Mouse (Mus musculus): ENCODE data around the gene Add1. TPM values are rescaled to one million over a fixed set of nuclear protein-coding genes. Genes with fewer than 3 reads are reported as not detected.
"Not testable (repeated sequence)": the region's sequence is repeated elsewhere in the genome, so short reads cannot be mapped to it uniquely, and the experiment has no call there.

The Add1 gene
- polyA plus RNA-seq, 1 experiment from 2014 or later: 147 TPM

DNA sequence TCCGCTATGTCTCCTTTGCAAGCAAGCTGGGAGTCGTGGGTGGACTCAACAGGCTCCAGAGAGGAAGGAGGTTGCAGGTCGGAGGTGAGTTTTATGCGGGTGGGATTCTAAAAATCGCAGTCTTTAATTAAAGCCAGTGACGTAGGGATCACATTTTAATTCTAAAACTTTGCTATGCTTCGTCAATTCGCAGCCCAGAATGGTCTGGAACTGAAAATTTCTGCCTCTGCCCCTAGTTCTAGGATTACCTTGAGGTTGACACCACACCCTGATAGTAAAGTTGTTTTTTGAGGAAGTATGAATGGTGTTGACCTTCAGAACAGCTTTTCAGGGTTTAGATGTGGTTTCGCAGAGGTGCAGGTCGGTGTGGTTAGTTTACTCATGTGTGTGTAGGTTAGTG lies 1.3 kb downstream of the Add1 start:
- H3K79me2 ChIP-seq (ENCODE audit: inconsistent target): peaks cover 58% of the 10 kb centered on the region
- peak overlapping the region; percentile 47; the same call in 1 of the 2 replicates for H3K27ac ChIP-seq

DNA sequence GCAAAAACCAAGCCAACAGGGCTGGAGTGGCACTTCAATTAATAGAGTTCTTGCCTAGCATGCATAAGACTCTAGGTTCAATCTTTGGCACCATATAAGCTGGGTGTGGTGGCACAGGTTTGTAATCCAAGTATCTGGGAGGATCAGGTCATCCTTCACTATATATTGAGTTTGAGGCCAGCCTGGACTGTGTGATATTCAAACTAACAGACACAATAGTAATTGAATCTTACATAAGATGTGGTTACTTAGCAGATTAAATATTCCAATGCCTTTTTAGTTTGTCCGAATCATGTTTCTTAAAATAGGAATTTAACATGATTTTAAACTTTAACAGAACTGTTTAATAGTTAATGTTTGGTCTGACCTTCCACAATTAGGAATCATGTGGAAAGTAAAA lies 2.8 kb downstream of the Add1 start:
- Histone ChIP-seq H3K36me3 (ENCODE audit: inconsistent target) (no peaks in the 10 kb centered on the region), H3K4me3 (ENCODE audit: inconsistent target) (no peak overlapping the region), H3K79me2 (ENCODE audit: inconsistent target) (peaks cover 74% of the 10 kb centered on the region), H3K27ac (no peak overlapping the region)
- 100% methylated on average over 1 of the region's 1 CpGs for WGBS (ENCODE audit: missing documents)

More for the DNA sequence above, 1.3 kb downstream of the Add1 start:
- WGBS (ENCODE audit: missing documents): 20% methylated on average over 10 of the region's 10 CpGs
- no peaks in the 10 kb centered on the region for H3K36me3 ChIP-seq (ENCODE audit: inconsistent target)
- peak overlapping the region; percentile 78 for H3K4me3 ChIP-seq (ENCODE audit: inconsistent target)

DNA sequence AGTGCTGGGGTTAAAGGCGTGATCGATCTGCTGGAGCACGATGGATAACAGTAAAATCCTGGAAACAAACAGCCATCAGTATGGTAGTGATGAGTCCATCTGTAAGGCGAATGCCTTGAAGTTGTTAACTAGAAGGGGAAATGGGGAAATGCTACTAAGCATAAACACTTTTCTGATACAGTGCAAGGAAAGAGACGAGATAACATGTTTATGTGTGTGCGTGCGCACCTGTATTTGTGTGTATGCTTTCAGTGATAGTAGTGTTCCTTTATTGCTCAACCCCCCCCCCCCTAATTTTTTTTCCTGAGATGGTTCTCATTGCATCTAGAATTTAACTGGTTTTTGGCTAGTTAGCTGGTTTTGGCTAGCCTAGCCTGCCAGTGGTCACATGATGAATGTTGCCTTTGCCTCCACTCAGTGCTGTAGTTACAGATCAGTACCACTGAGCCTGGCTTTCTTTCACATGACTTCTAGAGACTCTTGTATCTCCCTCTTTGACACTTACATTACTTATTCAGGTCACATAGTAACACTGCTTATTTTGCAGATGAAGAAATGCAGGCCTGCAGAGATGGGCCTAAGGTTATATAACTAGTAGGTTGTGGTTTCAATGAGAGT lies 4.7 kb downstream of the Add1 start:
- H3K79me2 ChIP-seq (ENCODE audit: inconsistent target): peaks cover 93% of the 10 kb centered on the region
- no peak overlapping the region for H3K27ac ChIP-seq
- no peak overlapping the region for H3K4me3 ChIP-seq (ENCODE audit: inconsistent target)
- 92% methylated on average over 7 of the region's 7 CpGs for WGBS (ENCODE audit: missing documents)
- H3K36me3 ChIP-seq (ENCODE audit: inconsistent target): no peaks in the 10 kb centered on the region

DNA sequence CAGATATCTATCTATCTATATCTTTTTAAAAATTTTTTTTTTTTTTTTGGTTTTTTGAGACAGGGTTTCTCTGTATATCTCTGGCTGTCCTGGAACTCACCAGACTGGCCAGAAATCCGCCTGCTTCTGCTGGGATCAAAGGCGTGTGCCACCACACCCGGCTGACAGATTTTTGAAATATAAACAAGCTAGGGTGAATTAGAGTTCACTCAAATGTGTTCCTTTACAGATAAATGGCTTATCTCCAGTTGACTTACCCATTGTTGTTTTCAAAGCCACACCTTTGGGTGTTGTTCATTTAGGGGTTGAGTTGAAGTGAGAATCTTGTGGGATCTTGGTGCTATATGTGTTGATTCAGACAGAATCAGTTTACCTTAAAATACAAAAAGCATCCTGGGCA lies 5.9 kb downstream of the Add1 start:
- no peak overlapping the region for H3K27ac ChIP-seq
- 94% methylated on average over 3 of the region's 3 CpGs for WGBS (ENCODE audit: missing documents)
- H3K4me3 ChIP-seq (ENCODE audit: inconsistent target): no peak overlapping the region
- H3K36me3 ChIP-seq (ENCODE audit: inconsistent target): no peaks in the 10 kb centered on the region
- peaks cover 100% of the 10 kb centered on the region for H3K79me2 ChIP-seq (ENCODE audit: inconsistent target)

DNA sequence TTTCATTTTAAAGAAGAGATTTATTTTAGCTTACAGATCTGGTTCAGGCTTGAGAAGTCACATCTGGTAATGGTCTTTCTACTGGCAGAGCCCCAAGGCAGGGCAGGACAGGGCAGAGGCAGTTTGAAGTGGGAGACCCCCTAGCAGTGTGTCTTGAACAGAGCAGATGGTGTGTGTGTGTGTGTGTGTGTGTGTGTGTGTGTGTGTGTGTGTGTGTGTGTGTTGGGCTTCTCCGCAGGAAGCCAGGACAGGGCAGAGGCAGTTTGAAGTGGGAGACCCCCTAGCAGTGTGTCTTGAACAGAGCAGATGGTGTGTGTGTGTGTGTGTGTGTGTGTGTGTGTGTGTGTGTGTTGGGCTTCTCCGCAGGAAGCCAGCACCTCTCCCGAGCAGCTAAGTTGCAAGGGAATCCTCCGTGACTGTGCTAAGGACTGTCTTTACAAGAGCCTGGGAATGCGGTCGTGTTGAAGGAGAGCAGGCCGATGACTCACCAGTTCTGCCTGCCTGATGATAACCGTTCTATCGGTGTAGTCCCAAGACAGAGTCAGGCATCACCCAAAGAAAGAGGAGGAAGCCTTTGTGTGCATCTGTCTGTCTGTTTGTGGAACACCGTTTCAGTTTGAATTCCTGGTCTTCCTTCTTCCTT lies 8.3 kb downstream of the Add1 start:
- WGBS (ENCODE audit: missing documents): 26% methylated on average over 9 of the region's 10 CpGs
- H3K36me3 ChIP-seq (ENCODE audit: inconsistent target); H3K27ac ChIP-seq; H3K4me3 ChIP-seq (ENCODE audit: inconsistent target): not testable (repeated sequence)
- H3K79me2 ChIP-seq (ENCODE audit: inconsistent target): peaks cover 100% of the 10 kb centered on the region

DNA sequence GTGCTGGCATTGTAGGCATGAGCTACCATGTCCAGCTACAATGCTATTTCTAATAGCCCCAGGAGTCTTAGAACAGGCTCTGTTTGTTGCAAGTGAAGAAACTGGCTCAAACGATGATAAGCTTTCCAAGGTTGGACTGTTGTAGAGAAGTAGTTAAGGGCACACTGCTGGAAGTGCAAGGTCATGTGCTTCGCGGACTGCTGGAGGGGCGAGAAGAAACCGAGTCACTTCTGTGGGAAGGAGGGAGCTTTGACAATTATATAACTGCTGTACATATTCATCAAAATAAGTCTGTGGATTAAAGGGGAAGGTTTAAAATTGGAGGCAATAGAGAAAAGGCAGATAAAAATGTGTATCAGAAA lies 8.8 kb downstream of the Add1 start:
- H3K79me2 ChIP-seq (ENCODE audit: inconsistent target): peaks cover 100% of the 10 kb centered on the region
- H3K4me3 ChIP-seq (ENCODE audit: inconsistent target): no peak overlapping the region
- no peak overlapping the region for H3K27ac ChIP-seq
- 34% methylated on average over 5 of the region's 5 CpGs for WGBS (ENCODE audit: missing documents)
- H3K36me3 ChIP-seq (ENCODE audit: inconsistent target): no peaks in the 10 kb centered on the region

DNA sequence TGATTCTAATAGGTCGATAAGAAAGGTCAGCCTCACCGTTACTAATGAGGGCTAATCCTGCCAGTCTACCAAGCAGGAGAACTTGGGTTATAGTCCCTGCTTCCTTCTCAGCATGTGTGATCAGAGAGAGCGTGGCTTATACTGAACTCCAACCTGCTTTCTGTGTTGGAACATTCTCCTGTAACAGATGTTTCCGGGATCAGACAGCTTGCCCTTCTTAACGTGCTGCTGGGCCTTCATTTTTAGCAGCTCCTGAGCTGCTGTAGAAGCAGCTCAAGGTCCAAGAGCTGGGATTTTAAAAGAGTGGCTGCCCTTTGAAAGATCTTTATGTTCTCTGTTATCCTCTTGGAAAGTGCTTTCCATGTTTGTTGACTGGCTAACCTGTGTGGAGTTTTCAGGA lies 11.8 kb downstream of the Add1 start:
- Histone ChIP-seq H3K79me2 (ENCODE audit: inconsistent target) (peaks cover 100% of the 10 kb centered on the region), H3K27ac (no peak overlapping the region), H3K36me3 (ENCODE audit: inconsistent target) (no peaks in the 10 kb centered on the region), H3K4me3 (ENCODE audit: inconsistent target) (no peak overlapping the region)
- 90% methylated on average over 5 of the region's 5 CpGs for WGBS (ENCODE audit: missing documents)

DNA sequence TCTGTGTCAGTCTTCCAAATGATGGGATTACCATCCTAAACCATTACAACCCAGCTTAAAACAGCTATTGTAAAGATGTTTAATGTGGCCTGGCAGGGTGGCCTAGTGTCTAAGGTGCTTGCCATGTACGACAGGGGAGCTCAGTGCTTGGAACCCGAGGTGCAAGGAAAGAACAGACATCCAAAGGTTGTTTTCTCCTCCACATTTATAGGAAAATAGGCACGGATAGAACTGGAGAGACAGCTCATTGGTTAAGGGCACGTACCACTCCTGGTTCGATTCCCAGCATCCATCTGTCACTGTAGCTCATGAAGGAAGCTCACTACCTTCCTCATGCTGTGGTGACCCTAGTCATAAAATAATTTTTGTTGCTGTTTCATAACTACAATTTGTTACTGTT lies 14.4 kb downstream of the Add1 start:
- WGBS (ENCODE audit: missing documents): 92% methylated on average over 5 of the region's 5 CpGs
- no peak overlapping the region for H3K27ac ChIP-seq
- H3K4me3 ChIP-seq (ENCODE audit: inconsistent target): no peak overlapping the region
- no peaks in the 10 kb centered on the region for H3K36me3 ChIP-seq (ENCODE audit: inconsistent target)
- H3K79me2 ChIP-seq (ENCODE audit: inconsistent target): peaks cover 90% of the 10 kb centered on the region

DNA sequence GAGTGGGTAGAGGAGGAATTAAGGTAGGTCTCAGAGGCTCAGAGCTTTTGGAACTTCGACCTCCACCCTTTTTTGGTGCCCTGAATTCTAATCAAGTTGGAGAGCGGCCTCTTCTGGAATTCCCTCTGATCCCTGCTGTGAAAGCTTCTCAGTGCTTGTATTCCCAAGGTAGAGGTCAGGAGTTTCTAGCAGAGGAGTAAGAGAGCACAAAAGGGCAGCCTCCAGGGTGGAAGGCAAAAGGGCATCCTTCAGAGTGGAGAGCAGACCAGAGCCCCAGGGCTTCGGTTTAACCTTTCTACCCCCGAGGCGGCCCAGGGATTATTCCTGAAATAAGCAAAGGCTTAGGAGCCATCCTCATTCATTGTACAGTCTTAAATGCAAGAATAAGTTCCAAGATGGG lies 16.6 kb downstream of the Add1 start:
- H3K27ac ChIP-seq: no peak overlapping the region
- H3K4me3 ChIP-seq (ENCODE audit: inconsistent target): no peak overlapping the region
- 82% methylated on average over 5 of the region's 5 CpGs for WGBS (ENCODE audit: missing documents)
- H3K79me2 ChIP-seq (ENCODE audit: inconsistent target): peaks cover 90% of the 10 kb centered on the region
- H3K36me3 ChIP-seq (ENCODE audit: inconsistent target): no peaks in the 10 kb centered on the region

DNA sequence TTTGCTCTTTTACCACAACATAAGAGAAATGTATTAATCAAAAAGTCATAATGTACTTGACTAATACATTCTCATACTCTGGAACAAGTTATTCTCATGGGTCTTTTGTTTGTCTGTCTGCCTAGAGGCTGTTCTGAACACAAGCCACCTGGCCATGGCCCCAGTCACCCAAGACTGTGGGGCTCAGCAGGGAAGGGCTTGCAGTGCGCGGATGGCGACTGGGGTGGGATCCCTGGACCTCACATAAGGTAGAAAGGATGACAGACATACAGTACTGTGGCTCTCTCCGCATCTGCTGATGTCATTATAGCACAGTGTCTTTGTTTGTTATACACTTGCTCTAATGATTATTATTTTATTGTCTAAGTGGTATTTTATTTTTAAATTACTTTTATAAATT lies 17.2 kb downstream of the Add1 start:
- peaks cover 90% of the 10 kb centered on the region for H3K79me2 ChIP-seq (ENCODE audit: inconsistent target)
- WGBS (ENCODE audit: missing documents): 96% methylated on average over 4 of the region's 4 CpGs
- H3K4me3 ChIP-seq (ENCODE audit: inconsistent target): no peak overlapping the region
- H3K36me3 ChIP-seq (ENCODE audit: inconsistent target): no peaks in the 10 kb centered on the region
- no peak overlapping the region for H3K27ac ChIP-seq

DNA sequence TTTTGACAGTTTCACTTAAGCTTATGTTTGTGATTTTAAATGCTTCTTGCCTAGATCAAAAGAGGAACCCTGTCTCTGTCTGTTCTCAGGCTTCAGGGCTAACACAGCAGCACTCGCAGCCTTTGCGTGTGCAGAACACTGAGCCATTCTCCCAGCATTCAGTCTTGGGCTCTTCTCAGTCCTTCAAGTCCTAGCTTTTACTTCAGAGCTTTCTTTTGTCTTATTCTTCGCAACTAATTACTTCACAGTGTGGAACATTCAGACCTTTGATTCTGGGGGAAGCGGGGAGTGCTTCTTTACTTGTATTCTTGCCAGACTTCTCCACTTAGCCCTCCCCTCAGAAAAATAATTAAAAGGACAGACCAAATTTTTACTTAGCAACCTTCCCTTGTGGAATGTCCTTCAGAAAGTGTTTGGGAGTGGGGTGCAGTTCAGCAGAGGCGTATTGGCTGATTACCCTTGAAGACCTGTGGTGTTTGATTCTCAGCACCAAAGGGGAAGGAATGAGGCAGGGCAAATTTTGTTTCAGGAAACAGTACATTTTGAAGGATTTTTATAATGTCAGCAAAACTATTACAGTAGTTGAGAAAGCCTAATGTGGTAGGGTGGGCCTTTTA lies 18.0 kb downstream of the Add1 start:
- H3K79me2 ChIP-seq (ENCODE audit: inconsistent target): peaks cover 90% of the 10 kb centered on the region
- no peak overlapping the region for H3K27ac ChIP-seq
- H3K4me3 ChIP-seq (ENCODE audit: inconsistent target): no peak overlapping the region
- 80% methylated on average over 5 of the region's 5 CpGs for WGBS (ENCODE audit: missing documents)
- H3K36me3 ChIP-seq (ENCODE audit: inconsistent target): no peaks in the 10 kb centered on the region

DNA sequence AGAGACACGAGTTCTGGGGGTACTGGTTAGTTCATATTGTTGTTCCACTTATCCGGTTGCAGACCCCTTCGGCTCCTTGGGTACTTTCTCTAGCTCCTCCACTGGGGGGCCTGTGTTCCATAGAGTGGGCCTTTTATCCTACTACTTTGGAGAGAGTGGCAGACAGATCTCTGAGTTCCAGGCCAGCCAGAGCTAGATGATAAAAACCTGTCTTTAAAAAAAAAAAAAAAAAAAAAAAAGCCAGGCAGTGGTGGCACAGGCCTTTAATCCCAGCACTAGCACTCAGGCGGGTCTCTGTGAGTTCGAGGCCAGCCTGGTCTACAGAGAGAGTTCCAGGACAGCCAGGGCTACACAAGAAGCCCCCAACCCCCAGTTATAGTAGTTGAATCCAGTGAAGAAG lies 18.8 kb downstream of the Add1 start:
- H3K36me3 ChIP-seq (ENCODE audit: inconsistent target); H3K27ac ChIP-seq; H3K4me3 ChIP-seq (ENCODE audit: inconsistent target): not testable (repeated sequence)
- H3K79me2 ChIP-seq (ENCODE audit: inconsistent target): peaks cover 90% of the 10 kb centered on the region
- 98% methylated on average over 5 of the region's 5 CpGs for WGBS (ENCODE audit: missing documents)

DNA sequence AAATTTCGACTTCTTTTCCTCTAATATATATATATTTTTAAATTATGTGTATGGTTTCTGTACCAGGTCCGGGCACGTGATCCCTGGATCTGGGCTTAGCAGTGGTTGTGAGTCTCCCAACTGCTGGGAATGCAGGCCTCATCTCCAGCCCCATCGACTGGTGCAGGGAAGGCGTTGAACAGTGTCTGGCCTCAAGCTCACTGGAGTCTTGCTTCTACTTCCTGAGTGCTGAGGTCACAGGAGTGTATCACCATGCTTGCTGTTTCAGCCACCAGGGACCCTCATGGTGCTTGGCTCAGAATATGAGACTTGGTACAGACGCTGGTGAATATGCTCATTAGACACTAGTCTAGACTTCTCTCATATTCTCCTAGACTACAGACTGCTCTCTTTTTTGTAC lies 19.2 kb downstream of the Add1 start:
- H3K4me3 ChIP-seq (ENCODE audit: inconsistent target): no peak overlapping the region
- 86% methylated on average over 6 of the region's 6 CpGs for WGBS (ENCODE audit: missing documents)
- H3K36me3 ChIP-seq (ENCODE audit: inconsistent target): peaks cover 2% of the 10 kb centered on the region; the same call in 1 of the 2 replicates
- H3K27ac ChIP-seq: no peak overlapping the region
- peaks cover 90% of the 10 kb centered on the region for H3K79me2 ChIP-seq (ENCODE audit: inconsistent target)

DNA sequence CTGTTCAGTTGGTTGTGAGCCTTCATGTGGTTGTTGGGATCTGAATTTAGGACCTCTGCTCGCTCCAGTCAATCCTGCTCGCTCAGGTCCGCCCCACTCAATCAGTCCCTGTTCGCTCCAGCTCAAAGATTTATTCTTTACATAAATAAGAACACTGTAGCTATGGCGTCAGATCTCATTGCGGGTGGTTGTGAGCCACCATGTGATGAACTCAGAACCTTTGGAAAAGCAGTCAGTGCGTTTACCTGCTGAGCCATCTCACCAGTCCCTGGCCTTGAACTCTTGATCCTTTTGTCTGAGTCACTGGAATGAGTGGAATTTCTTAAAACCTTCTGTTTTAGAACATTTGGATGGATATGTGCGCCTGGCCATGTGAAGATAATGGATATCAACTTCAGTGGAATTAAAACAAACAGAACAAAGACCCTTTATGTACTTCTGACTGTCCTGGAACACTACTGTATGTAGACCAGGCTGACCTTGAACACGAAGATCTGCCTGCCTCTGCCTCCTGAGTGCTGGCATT lies 19.8 kb downstream of the Add1 start:
- 96% methylated on average over 9 of the region's 9 CpGs for WGBS (ENCODE audit: missing documents)
- Histone ChIP-seq H3K36me3 (ENCODE audit: inconsistent target) (peaks cover 8% of the 10 kb centered on the region; the same call in 1 of the 2 replicates), H3K27ac (no peak overlapping the region), H3K4me3 (ENCODE audit: inconsistent target) (no peak overlapping the region), H3K79me2 (ENCODE audit: inconsistent target) (peaks cover 84% of the 10 kb centered on the region)

DNA sequence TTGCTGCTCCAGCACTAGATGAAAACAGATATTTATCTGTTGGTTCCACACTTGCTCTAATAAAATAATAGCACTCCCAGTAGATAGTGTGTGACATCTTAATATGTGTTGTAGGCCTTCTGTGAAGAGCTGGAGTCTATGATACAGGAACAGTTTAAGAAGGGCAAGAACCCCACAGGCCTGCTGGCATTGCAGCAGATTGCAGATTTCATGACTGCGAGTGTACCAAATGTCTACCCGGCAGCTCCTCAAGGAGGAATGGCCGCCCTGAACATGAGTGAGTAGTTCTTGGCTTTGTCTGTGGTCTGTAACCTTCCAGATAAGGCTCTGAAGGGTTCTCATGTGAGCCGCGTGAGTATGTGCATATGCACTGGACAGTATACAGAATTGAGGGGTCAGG lies 31.1 kb downstream of the Add1 start:
- 98% methylated on average over 5 of the region's 5 CpGs for WGBS (ENCODE audit: missing documents)
- Histone ChIP-seq H3K36me3 (ENCODE audit: inconsistent target) (peaks cover 65% of the 10 kb centered on the region), H3K4me3 (ENCODE audit: inconsistent target) (no peak overlapping the region), H3K79me2 (ENCODE audit: inconsistent target) (no peaks in the 10 kb centered on the region; the same call in 1 of the 2 replicates), H3K27ac (no peak overlapping the region)

Measured in macrophage (primary cell).